In genomic region chr9:59577844-59578504, GRCm38 (mm10) we compare ENCODE assay signal across 8 mouse cellular contexts. TPM values are rescaled to one million over a fixed set of nuclear protein-coding genes. Genes with fewer than 3 reads are reported as not detected.
DNase-seq lines count a peak whose midpoint lies in the region; ATAC-seq and TF ChIP-seq lines count a peak whose summit lies in the region.

Celf6 (plus strand) TSS chr9:59577917.

- H3K36me3 ChIP-seq in MEL (ENCODE audit: control insufficient read depth in 1 of 2, insufficient read depth in 2 of 2, low read length in 2 of 2), result peaks cover 0 to 5% of the 10 kb centered on the region in 2 experiments; a peak in 2 of 4 replicates
- H3K36me3 ChIP-seq in forebrain, embryonic 16.5 days (ENCODE audit: control insufficient read depth, insufficient read depth), result no peaks in the 10 kb centered on the region
- no peaks in the 10 kb centered on the region for H3K36me3 ChIP-seq in lung, embryonic 14.5 days (ENCODE audit: insufficient read depth)

- ATAC-seq in forebrain, embryonic 16.5 days, result peak; percentile 97
- ATAC-seq in lung, embryonic 14.5 days (ENCODE audit: insufficient read depth), result peak; percentile 98
- peak; percentile 40; the same call in 1 of the 2 replicates for ATAC-seq in neutrophil, adult 5-6 weeks (ENCODE audit: extremely low read depth, insufficient number of reproducible peaks, low FRiP score, poor library complexity, severe bottlenecking)

- under 1% methylated on average over 50 of the region's 61 CpGs for WGBS in forebrain, embryonic 16.5 days
- under 1% methylated on average over 53 of the region's 61 CpGs for WGBS in lung, embryonic 14.5 days

- H3K79me2 ChIP-seq in MEL (ENCODE audit: control insufficient read depth, insufficient read depth, low read length, poor library complexity), result no peaks in the 10 kb centered on the region

- H3K9ac ChIP-seq in MEL (ENCODE audit: control insufficient read depth, low read depth, low read length, poor library complexity, severe bottlenecking), result no peak within 1 kb of the TSS
- H3K9ac ChIP-seq in forebrain, embryonic 16.5 days (replicated peaks; ENCODE audit: low read depth, low read length), result peak within 1 kb of the TSS; percentile 60
- H3K9ac ChIP-seq in lung, embryonic 14.5 days, result no peak within 1 kb of the TSS

- no peaks in the 10 kb centered on the region for H3K9me3 ChIP-seq in MEL (replicated peaks; ENCODE audit: insufficient read depth, low read length)
- H3K9me3 ChIP-seq in forebrain, embryonic 16.5 days (ENCODE audit: control insufficient read depth, low read length), result no peaks in the 10 kb centered on the region
- no peaks in the 10 kb centered on the region for H3K9me3 ChIP-seq in lung, embryonic 14.5 days (ENCODE audit: low read depth, low read length)

- H3K4me2 ChIP-seq in forebrain, embryonic 16.5 days (ENCODE audit: low read length), result peak within 1 kb of the TSS; percentile 89
- peak within 1 kb of the TSS; percentile 71 for H3K4me2 ChIP-seq in lung, embryonic 14.5 days

- intact Hi-C loops in heart, postnatal 36 days (cut with DNase I), result no loop called here

- peaks cover 0 to 19% of the 10 kb centered on the region in 2 experiments; a peak in 2 of 4 replicates for H3K4me1 ChIP-seq in MEL (ENCODE audit: control insufficient read depth in 1 of 2, insufficient read depth in 2 of 2, low read length in 2 of 2)
- H3K4me1 ChIP-seq in forebrain, embryonic 16.5 days (replicated peaks; ENCODE audit: control insufficient read depth, insufficient read depth, low read length), result peaks cover 12% of the 10 kb centered on the region
- peaks cover 3% of the 10 kb centered on the region; the same call in 1 of the 2 replicates for H3K4me1 ChIP-seq in lung, embryonic 14.5 days (ENCODE audit: insufficient read depth)

- peak in 1 of 2 experiments; percentile 3; a peak in 1 of 4 replicates for TF ChIP-seq EP300 in MEL (IDR thresholded peaks at IDR 0.05; ENCODE audit: low read depth in 1 of 2, low read length in 2 of 2)

- no peak for TF ChIP-seq CTCF in MEL (IDR thresholded peaks at IDR 0.05 in 2 of 3, conservative IDR thresholded peaks at IDR 0.05 in 1 of 3; ENCODE audit: control insufficient read depth in 1 of 3, insufficient read depth in 1 of 3, low read depth in 2 of 3, low read length in 3 of 3, poor library complexity in 1 of 3, severe bottlenecking in 1 of 3)
- no peak for TF ChIP-seq CTCF in layer of hippocampus, adult 2 months (conservative IDR thresholded peaks at IDR 0.05)
- TF ChIP-seq CTCF in lung, embryonic 14.5 days (IDR thresholded peaks at IDR 0.05; ENCODE audit: low read depth), result no peak

- peaks cover 0 to 5% of the 10 kb centered on the region in 2 experiments; a peak in 2 of 4 replicates for H3K27me3 ChIP-seq in MEL (ENCODE audit: control insufficient read depth in 1 of 2, insufficient read depth in 2 of 2, low read length in 2 of 2)
- peaks cover 10% of the 10 kb centered on the region; the same call in 1 of the 2 replicates for H3K27me3 ChIP-seq in forebrain, embryonic 16.5 days (replicated peaks; ENCODE audit: control insufficient read depth, insufficient read depth, low read length)
- H3K27me3 ChIP-seq in lung, embryonic 14.5 days (ENCODE audit: insufficient read depth, low read length), result no peaks in the 10 kb centered on the region

- no peak within 1 kb of the TSS for H3K27ac ChIP-seq in MEL (ENCODE audit: control insufficient read depth, low read depth, low read length)
- H3K27ac ChIP-seq in forebrain, embryonic 16.5 days (ENCODE audit: low read length), result no peak within 1 kb of the TSS
- peak within 1 kb of the TSS; percentile 86 for H3K27ac ChIP-seq in layer of hippocampus, adult 2 months
- no peak within 1 kb of the TSS for H3K27ac ChIP-seq in lung, embryonic 14.5 days (ENCODE audit: low read depth)

- no peak for TF ChIP-seq POLR2A in MEL (IDR thresholded peaks at IDR 0.05; ENCODE audit: control insufficient read depth in 1 of 2, insufficient read depth in 1 of 2, low read depth in 1 of 2, low read length in 2 of 2, poor library complexity in 1 of 2)

- H3K4me3 ChIP-seq in MEL (ENCODE audit: control insufficient read depth in 1 of 2, insufficient read depth in 1 of 2, low read depth in 2 of 2, low read length in 2 of 2), result peak within 1 kb of the TSS in 1 of 2 experiments; percentile 5; a peak in 2 of 4 replicates
- H3K4me3 ChIP-seq in forebrain, embryonic 16.5 days (replicated peaks; ENCODE audit: low read length), result peak within 1 kb of the TSS; percentile 54
- H3K4me3 ChIP-seq in layer of hippocampus, adult 2 months, result peak within 1 kb of the TSS; percentile 61
- H3K4me3 ChIP-seq in lung, embryonic 14.5 days (ENCODE audit: low read depth, low read length), result peak within 1 kb of the TSS; percentile 34

- TF ChIP-seq RAD21 in MEL (IDR thresholded peaks at IDR 0.05; ENCODE audit: low read depth, low read length), result no peak

- peak; percentile 98 for DNase-seq in MEL (ENCODE audit: low read depth, low spot score)
- DNase-seq in cerebellum, adult 18-20 months, result peak; percentile 92 to 96
- DNase-seq in heart, postnatal 36 days, result peak; percentile 63 to 66
- peak; percentile 90 to 96 for DNase-seq in layer of hippocampus, adult 2 months (ENCODE audit: low spot score in 2 of 2)
- peak; percentile 97 for DNase-seq in lung, embryonic 14.5 days
- peak; percentile 96 for DNase-seq in testis, postnatal 14 days (ENCODE audit: low spot score)

TF ChIP-seq in MEL, 35 proteins besides CTCF, POLR2A, EP300 and RAD21:
- no peak for TF ChIP-seq NELFE (IDR thresholded peaks at IDR 0.05; ENCODE audit: low read depth, low read length)
- no peak for TF ChIP-seq SMC3 (IDR thresholded peaks at IDR 0.05; ENCODE audit: low read depth, low read length)
- no peak for TF ChIP-seq MYB (IDR thresholded peaks at IDR 0.05; ENCODE audit: low read depth, low read length)
- no peak for TF ChIP-seq NRF1 (IDR thresholded peaks at IDR 0.05; ENCODE audit: insufficient read depth, low read depth, low read length, poor library complexity, severe bottlenecking)
- no peak for TF ChIP-seq MAFK (IDR thresholded peaks at IDR 0.05; ENCODE audit: borderline replicate concordance, low read depth, low read length)
- TF ChIP-seq MYC (IDR thresholded peaks at IDR 0.05; ENCODE audit: low read depth, low read length), result no peak
- TF ChIP-seq MEF2A (IDR thresholded peaks at IDR 0.05; ENCODE audit: extremely low read depth, insufficient replicate concordance, low read depth, low read length, poor library complexity, severe bottlenecking), result no peak
- no peak for TF ChIP-seq GABPA (IDR thresholded peaks at IDR 0.05; ENCODE audit: low read depth, low read length)
- no peak for TF ChIP-seq BHLHE40 (IDR thresholded peaks at IDR 0.05; ENCODE audit: borderline replicate concordance, low read depth, low read length)
- TF ChIP-seq ZKSCAN1 (IDR thresholded peaks at IDR 0.05; ENCODE audit: low read depth, low read length), result no peak
- TF ChIP-seq CHD1 (IDR thresholded peaks at IDR 0.05; ENCODE audit: low read depth, low read length), result no peak
- no peak for TF ChIP-seq ZC3H11A (IDR thresholded peaks at IDR 0.05; ENCODE audit: low read depth, low read length)
- no peak for TF ChIP-seq E2F4 (IDR thresholded peaks at IDR 0.05; ENCODE audit: borderline replicate concordance, low read depth, low read length)
- no peak for TF ChIP-seq KAT2A (conservative IDR thresholded peaks at IDR 0.05; ENCODE audit: low read depth, low read length)
- no peak for TF ChIP-seq ZNF384 (IDR thresholded peaks at IDR 0.05; ENCODE audit: low read depth, low read length)
- no peak for TF ChIP-seq UBTF (IDR thresholded peaks at IDR 0.05; ENCODE audit: borderline replicate concordance, insufficient read depth, low read depth, low read length)
- TF ChIP-seq GATA1 (IDR thresholded peaks at IDR 0.05; ENCODE audit: low read depth, low read length), result peak; percentile 38
- TF ChIP-seq SIN3A (IDR thresholded peaks at IDR 0.05; ENCODE audit: low read length), result peak; percentile 94
- no peak; the same call in 1 of the 2 replicates for TF ChIP-seq USF1 (IDR thresholded peaks at IDR 0.05; ENCODE audit: low read depth, low read length)
- no peak for TF ChIP-seq TAL1 (IDR thresholded peaks at IDR 0.05; ENCODE audit: low read length)
- no peak for TF ChIP-seq CHD2 (IDR thresholded peaks at IDR 0.05; ENCODE audit: low read length)
- peak; percentile 55; the same call in 1 of the 2 replicates for TF ChIP-seq ETS1 (IDR thresholded peaks at IDR 0.05; ENCODE audit: low read depth, low read length)
- TF ChIP-seq MAZ (IDR thresholded peaks at IDR 0.05; ENCODE audit: low read depth, low read length), result peak; percentile 84; the same call in 1 of the 2 replicates
- TF ChIP-seq RCOR1 (IDR thresholded peaks at IDR 0.05; ENCODE audit: low read depth, low read length), result no peak; the same call in 1 of the 2 replicates
- TF ChIP-seq USF2 (IDR thresholded peaks at IDR 0.05; ENCODE audit: borderline replicate concordance in 1 of 2, insufficient read depth in 1 of 2, low read depth in 1 of 2, low read length in 2 of 2), result no peak
- TF ChIP-seq TBP (IDR thresholded peaks at IDR 0.05; ENCODE audit: low read depth, low read length), result no peak
- TF ChIP-seq HCFC1 (IDR thresholded peaks at IDR 0.05; ENCODE audit: low read depth, low read length), result 0 out of 2 replicates have a peak, but pooled peaks have one; percentile 31
- no peak for TF ChIP-seq POLR2AphosphoS5 (IDR thresholded peaks at IDR 0.05; ENCODE audit: borderline replicate concordance, low read depth, low read length)
- TF ChIP-seq TCF12 (IDR thresholded peaks at IDR 0.05; ENCODE audit: low read depth, low read length), result no peak
- TF ChIP-seq MAX (IDR thresholded peaks at IDR 0.05; ENCODE audit: low read length), result peak; percentile 75
- no peak for TF ChIP-seq JUND (IDR thresholded peaks at IDR 0.05; ENCODE audit: low read depth, low read length)
- peak; percentile 97 for TF ChIP-seq MXI1 (IDR thresholded peaks at IDR 0.05; ENCODE audit: low read depth, low read length)
- TF ChIP-seq POLR2AphosphoS2 (IDR thresholded peaks at IDR 0.05; ENCODE audit: low read length), result no peak
- no peak for TF ChIP-seq ZMIZ1 (IDR thresholded peaks at IDR 0.05; ENCODE audit: low read depth, low read length)
- no peak for TF ChIP-seq ELF1 (IDR thresholded peaks at IDR 0.05; ENCODE audit: low read depth, low read length)

RNA-seq across cellular contexts. Expression of gene Celf6, which starts in this region (rescaled TPM):
- total RNA-seq in MEL (2012; rRNA removed), result not detected in 2 replicates
- polyA plus RNA-seq in MEL (2012; ENCODE audit: insufficient read depth in 1 of 2, insufficient read length in 2 of 2, low read depth in 1 of 2, low replicate concordance in 2 of 2, missing spikeins in 1 of 2), result under 1 TPM in 1 of 2 experiments, not detected in 1; 0.13 TPM
- polyA plus RNA-seq in forebrain, embryonic 16.5 days (2015; fragmentation: Nextera tagmentation; extraction: Ambion mirVana), result 29.5 and 42.0 TPM in 2 replicates
- total RNA-seq in heart, postnatal 36 days (2021), result not detected
- total RNA-seq in layer of hippocampus, adult 2 months (2021), result 10 to 100 TPM; 25.2 to 30.4 TPM
- 0.41 and 0.45 TPM in 2 replicates for polyA plus RNA-seq in lung, embryonic 14.5 days (2014; fragmentation: Nextera tagmentation; extraction: Ambion mirVana)
- not detected in 2 replicates for total RNA-seq in neutrophil, adult 5-6 weeks (2017)

Comparison
In these comparisons a context has a peak if more than half of its experiments do, and no peak if none do; other contexts are left out.
1. RNA of gene Celf6 (total RNA-seq): 25.2 to 30.4 TPM in layer of hippocampus, adult 2 months; not detected in heart, postnatal 36 days, not detected in MEL and not detected in neutrophil, adult 5-6 weeks; every median in the first group is over 10 times any median in the second.
2. RNA of gene Celf6 (polyA plus RNA-seq): 29.5 to 42.0 TPM in forebrain, embryonic 16.5 days; 0.41 to 0.45 TPM in lung, embryonic 14.5 days and 0.13 TPM in MEL; every median in the first group is over 10 times any median in the second.
3. Peak in DNase-seq in MEL; RNA of the gene not detected or under 1 TPM.
4. Peak in DNase-seq in heart, postnatal 36 days; RNA of the gene not detected or under 1 TPM.
5. Peak in DNase-seq, ATAC-seq, H3K4me3 ChIP-seq and H3K4me2 ChIP-seq in lung, embryonic 14.5 days; RNA of the gene not detected or under 1 TPM.
6. Peak in ATAC-seq in neutrophil, adult 5-6 weeks; RNA of the gene not detected or under 1 TPM.
7. ATAC-seq: peak in every context shown above with its lines; median percentile 98 in lung, embryonic 14.5 days; 97 in forebrain, embryonic 16.5 days; 40 in neutrophil, adult 5-6 weeks.
8. Peak in every context shown above with its lines, with median percentiles within 50 percentile points of each other: DNase-seq.